Mouse (Mus musculus) C2C12 (cell line): Measurements from ENCODE around the gene Vmn1r220. TPM values are rescaled to one million over a fixed set of nuclear protein-coding genes. Genes with fewer than 3 reads are reported as not detected.

Source experiments
- H3K27me3 ChIP-seq: one replicate; pipeline ENCODE4 v1.6.1; 2011; ENCODE audit not compliant: control insufficient read depth, insufficient read depth, insufficient read length
- H3K36me3 ChIP-seq: one replicate; pipeline ENCODE4 v1.6.1; 2011; ENCODE audit not compliant: control insufficient read depth, insufficient read depth
- H3K4me3 ChIP-seq: one replicate; pipeline ENCODE4 v1.5.1; 2011; ENCODE audit warnings: mild to moderate bottlenecking, control low read depth; ENCODE audit not compliant: poor library complexity, insufficient read depth, severe bottlenecking
- H3K79me2 ChIP-seq: one replicate; pipeline ENCODE4 v1.6.1; 2011; ENCODE audit not compliant: control insufficient read depth, insufficient read depth
- H3K79me3 ChIP-seq: one replicate; pipeline ENCODE4 v1.6.1; 2011; ENCODE audit warnings: low read depth, control low read depth
- H3ac ChIP-seq: one replicate; pipeline ENCODE3; 2011; ENCODE audit warnings: low read depth; ENCODE audit not compliant: control insufficient read depth, insufficient read length
- CEBPB ChIP-seq: IDR thresholded peaks from one replicate; pipeline ENCODE4 v1.6.1; 2011; ENCODE audit warnings: low read depth, mild to moderate bottlenecking, control low read depth, moderate library complexity
- CTCF ChIP-seq: IDR thresholded peaks from one replicate; pipeline ENCODE4 v1.5.1; 2011; ENCODE audit not compliant: control insufficient read depth, insufficient read depth, insufficient read length
- FOSL1 ChIP-seq: IDR thresholded peaks from one replicate; pipeline ENCODE4 v1.8.0; 2011; ENCODE audit warnings: mild to moderate bottlenecking, low read length; ENCODE audit not compliant: poor library complexity, insufficient read depth, severe bottlenecking
- MAX ChIP-seq: IDR thresholded peaks from one replicate; pipeline ENCODE4 v1.6.1; 2011; ENCODE audit warnings: mild to moderate bottlenecking, control low read depth
- MYOD1 ChIP-seq: IDR thresholded peaks from one replicate; pipeline ENCODE4 v1.6.1; 2011; ENCODE audit warnings: low read depth; ENCODE audit not compliant: control insufficient read depth, insufficient read length
- MYOG ChIP-seq: IDR thresholded peaks from one replicate; pipeline ENCODE4 v1.6.1; 2011; ENCODE audit not compliant: control insufficient read depth, insufficient read length; ENCODE audit errors: extremely low read depth
- USF1 ChIP-seq: IDR thresholded peaks from one replicate; pipeline ENCODE4 v1.6.1; 2011; ENCODE audit warnings: low read depth, mild to moderate bottlenecking, control low read depth, moderate library complexity
- polyA plus RNA-seq: library from polyadenylated mRNA; unstranded; fragments of >200 nt; fragmentation: generic; extraction: Trizol; gene quantifications from one replicate; pipeline ENCODE4 v1.2.1, GENCODE M21; 2012; ENCODE audit warnings: missing spikeins

Vmn1r220 gene
- polyA plus RNA-seq, 1 experiment, result not detected

DNA sequence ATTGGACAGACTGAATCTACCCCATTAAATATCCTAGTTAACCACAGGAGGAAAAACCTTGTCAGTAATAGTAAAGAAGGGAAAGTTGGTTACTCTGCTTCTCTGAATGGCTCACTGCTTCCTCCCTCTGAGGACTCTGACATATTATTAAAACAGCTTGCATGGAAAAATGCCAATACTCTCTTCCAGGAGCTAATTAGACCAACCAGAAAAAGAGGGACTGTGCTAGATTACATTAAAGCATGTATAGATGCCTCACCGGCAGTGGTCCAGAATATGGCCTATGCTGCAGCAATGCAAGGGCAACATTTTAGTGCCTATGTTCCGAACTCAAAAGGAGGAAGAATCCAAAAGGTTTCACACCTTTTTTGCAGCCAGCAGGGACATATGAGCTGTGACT, 48.9 kb downstream of the Vmn1r220 start:
- Histone ChIP-seq H3K36me3 (no peaks in the 10 kb centered on the region), H3K79me3 (no peaks in the 10 kb centered on the region), H3K79me2 (no peaks in the 10 kb centered on the region), H3K4me3 (no peak overlapping the region), H3ac (no peak overlapping the region), H3K27me3 (no peaks in the 10 kb centered on the region)
- TF ChIP-seq USF1 (no peak), MYOD1 (no peak), MAX (no peak), CTCF (no peak), MYOG (no peak), CEBPB (no peak), FOSL1 (no peak)

DNA sequence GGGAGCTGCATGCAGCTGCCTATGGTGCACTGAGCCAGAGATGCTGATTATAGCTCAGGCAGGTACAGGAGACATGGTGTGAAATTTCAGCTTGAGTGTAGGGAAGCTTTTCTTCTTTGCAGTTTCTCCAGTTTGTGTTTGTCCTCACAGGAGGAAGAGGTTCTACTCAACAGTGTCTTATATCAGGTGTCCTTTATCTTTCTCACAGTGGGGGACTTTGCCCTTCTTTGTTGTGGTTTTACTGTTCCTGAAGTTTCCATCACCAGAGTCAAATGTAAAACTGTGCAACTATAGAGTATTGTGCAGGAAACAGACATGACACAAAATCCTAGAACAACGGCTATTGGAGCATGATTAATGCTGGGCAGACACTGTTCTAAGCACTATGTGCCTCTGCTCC, 54.3 kb downstream of the Vmn1r220 start:
- Histone ChIP-seq H3K4me3 (no peak overlapping the region), H3K27me3 (no peaks in the 10 kb centered on the region), H3K79me3 (no peaks in the 10 kb centered on the region), H3ac (no peak overlapping the region), H3K79me2 (no peaks in the 10 kb centered on the region), H3K36me3 (no peaks in the 10 kb centered on the region)
- TF ChIP-seq CTCF (no peak), USF1 (no peak), MYOG (no peak), FOSL1 (no peak), CEBPB (no peak), MAX (no peak), MYOD1 (no peak)

DNA sequence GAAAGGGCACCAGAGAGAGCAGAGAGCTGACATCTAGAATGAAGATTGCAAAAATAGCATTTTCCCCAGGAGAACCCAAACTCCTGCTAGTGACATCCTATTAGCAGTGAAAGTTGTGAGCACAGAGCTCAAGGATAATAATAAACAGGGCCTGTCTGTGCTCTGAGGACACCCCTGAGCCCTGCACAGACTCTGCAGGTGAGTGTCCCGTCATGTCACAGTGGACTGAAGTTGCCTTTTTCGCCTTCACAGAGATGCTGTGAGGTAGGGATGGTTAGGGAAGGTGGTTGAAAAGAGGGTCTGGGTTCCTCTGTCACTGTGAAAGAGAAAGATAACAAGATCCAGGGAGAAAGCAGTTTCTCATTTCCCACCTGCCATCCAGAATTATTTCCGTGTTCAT, 54.7 kb downstream of the Vmn1r220 start, which contains the start of gene Vmn1r218:
Gene Vmn1r218, plus strand, starts transcription at position 57 of the 400 bp plus-strand sequence.
- Histone ChIP-seq H3K79me2 (no peaks in the 10 kb centered on the region), H3K27me3 (no peaks in the 10 kb centered on the region), H3K4me3 (no peak within 1 kb of the TSS), H3K79me3 (no peaks in the 10 kb centered on the region), H3ac (no peak within 1 kb of the TSS), H3K36me3 (no peaks in the 10 kb centered on the region)
- TF ChIP-seq MYOD1, result no peak
- no peak for TF ChIP-seq CTCF
- no peak for TF ChIP-seq CEBPB
- TF ChIP-seq MYOG, result no peak
- TF ChIP-seq FOSL1, result no peak
- TF ChIP-seq USF1, result no peak
- no peak for TF ChIP-seq MAX

Other genes starting within 250 kb of the Vmn1r220 start
- gene Vmn1r213, start 180.3 kb downstream of the Vmn1r220 start, polyA plus RNA-seq, result not detected
- not detected for gene Vmn1r214, start 157.6 kb downstream of the Vmn1r220 start, polyA plus RNA-seq
- not detected for gene Vmn1r215, start 120.0 kb downstream of the Vmn1r220 start, polyA plus RNA-seq
- not detected for gene Vmn1r217, start 69.7 kb downstream of the Vmn1r220 start, polyA plus RNA-seq
- gene Vmn1r218, start 54.8 kb downstream of the Vmn1r220 start, polyA plus RNA-seq, result not detected
- not detected for gene Vmn1r219, start 28.7 kb downstream of the Vmn1r220 start, polyA plus RNA-seq
- gene Vmn1r221, start 26.2 kb upstream of the Vmn1r220 start, polyA plus RNA-seq, result not detected
- gene Vmn1r222, start 48.0 kb upstream of the Vmn1r220 start, polyA plus RNA-seq, result not detected
- not detected for gene Vmn1r223, start 59.2 kb upstream of the Vmn1r220 start, polyA plus RNA-seq
- gene Zfp322a, start 181.2 kb upstream of the Vmn1r220 start, polyA plus RNA-seq, result 2.1 TPM
- 11.2 TPM for gene Abt1, start 235.9 kb upstream of the Vmn1r220 start, polyA plus RNA-seq